Mouse (Mus musculus): ENCODE measurements at regions not wholly inside any gene's neighbourhood (a gene's known extent, or its start where the extent isn't known, plus 50 kb on each side); places are given as distances from the start of the nearest gene placed in this dataset.

GRCm38 (mm10) chr2:99060726-99061125 lies 393.6 kb upstream of the Gm10800 start:
- DNase-seq (ENCODE audit: inconsistent ontology term): peak; percentile 82

- DNase-seq (ENCODE audit: inconsistent ontology term): no peak
These were observed 379.6 kb upstream of the Gm10800 start for GRCm38 (mm10) chr2:99046557-99047233.

GRCm38 (mm10) chr2:98996621-98997020 lies 329.5 kb upstream of the Gm10800 start:
- no peak for DNase-seq (ENCODE audit: inconsistent ontology term)

- peak; percentile 33 for DNase-seq (ENCODE audit: inconsistent ontology term)
These were observed 328.4 kb upstream of the Gm10800 start for GRCm38 (mm10) chr2:98995456-98995855.

GRCm38 (mm10) chr2:98954585-98954984 lies 287.5 kb upstream of the Gm10800 start:
- DNase-seq (ENCODE audit: inconsistent ontology term): no peak
